Mouse (Mus musculus) kidney, embryonic 16.5 days (tissue): ENCODE measurements around the gene Ccdc159. TPM values are rescaled to one million over a fixed set of nuclear protein-coding genes. Genes with fewer than 3 reads are reported as not detected.
A peak's percentile ranks its signal among the peaks of the same experiment; 100 is the strongest.

Experiments used
- ATAC-seq: fragments of 200-750 bp; cut with Nextera tagmentation; 2 replicates; pipeline ENCODE4 v1.8.0; 2017; ENCODE audit warnings: moderate TSS enrichment; ENCODE audit not compliant: low FRiP score, low TSS enrichment
- H3K27ac ChIP-seq: fragments of 300-500 bp; sonication (generic); 2 replicates; pipeline ENCODE4 v1.5.1; 2014; ENCODE audit warnings: low read length
- H3K27me3 ChIP-seq: fragments of 300-500 bp; sonication (generic); 2 replicates; pipeline ENCODE4 v1.6.1; 2014; ENCODE audit warnings: low read length, control low read depth, mixed read lengths; ENCODE audit not compliant: insufficient read depth
- H3K36me3 ChIP-seq: fragments of 300-500 bp; sonication (generic); 2 replicates; pipeline ENCODE4 v1.6.1; 2014; ENCODE audit warnings: low read length, control low read depth, mixed read lengths; ENCODE audit not compliant: insufficient read depth
- H3K4me1 ChIP-seq: fragments of 300-500 bp; sonication (generic); 2 replicates; pipeline ENCODE4 v1.6.1; 2014; ENCODE audit warnings: low read length, control low read depth, mixed read lengths; ENCODE audit not compliant: insufficient read depth
- H3K4me2 ChIP-seq: fragments of 300-500 bp; sonication (generic); replicated peaks from 2 replicates; pipeline ENCODE4 v1.6.1; 2014; ENCODE audit warnings: low read depth, low read length
- H3K4me3 ChIP-seq: fragments of 300-500 bp; sonication (generic); 2 replicates; pipeline ENCODE4 v1.5.1; 2014; ENCODE audit warnings: mild to moderate bottlenecking, low read length
- H3K9ac ChIP-seq: fragments of 300-500 bp; sonication (generic); replicated peaks from 2 replicates; pipeline ENCODE4 v1.6.1; 2014; ENCODE audit warnings: low read length
- H3K9me3 ChIP-seq: fragments of 300-500 bp; sonication (generic); 2 replicates; pipeline ENCODE4 v1.6.1; 2016; ENCODE audit warnings: low read length, control low read depth
- WGBS: fragments of 180-500 bp; shearing (Covaris S2); extraction: QIAGEN DNeasy Blood & Tissue Kit; methylation state at CpG from one replicate; pipeline ENCODE4 v1.1.7; 2014; 5-methylcytosine and 5-hydroxymethylcytosine counted together
- polyA plus RNA-seq: library from polyadenylated mRNA; unstranded; fragments of >200 nt; fragmentation: Nextera tagmentation; extraction: Ambion mirVana; gene quantifications from 2 replicates; pipeline ENCODE4 v1.2.1, GENCODE M21; 2015

The Ccdc159 gene
- polyA plus RNA-seq, 1 experiment from 2014 or later, result 5.4 TPM

DNA sequence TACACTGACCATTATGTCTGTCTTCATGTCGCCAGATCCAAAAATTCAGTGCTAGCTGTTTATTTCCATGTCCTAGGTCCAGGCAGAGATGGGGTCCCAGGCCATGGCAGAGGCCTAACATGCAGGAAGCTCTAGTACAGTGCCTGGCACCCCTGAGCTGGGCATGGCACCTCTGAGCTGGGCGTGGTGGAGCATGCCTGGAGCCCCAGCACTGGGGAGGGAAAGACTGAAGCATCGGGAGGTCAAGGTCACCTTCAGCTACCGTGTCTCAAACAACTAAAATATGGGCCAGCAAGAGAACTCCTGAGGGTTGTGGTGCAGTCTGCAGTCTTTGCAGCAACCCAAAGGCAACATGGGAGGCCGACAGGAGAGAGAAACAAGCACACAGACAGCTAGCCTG, 31.1 kb downstream of the Ccdc159 start:
- 77% methylated on average over 5 of the region's 5 CpGs for WGBS
- Histone ChIP-seq H3K4me2 (no peak overlapping the region), H3K9me3 (no peaks in the 10 kb centered on the region), H3K4me1 (peaks cover 43% of the 10 kb centered on the region), H3K27ac (no peak overlapping the region), H3K4me3 (no peak overlapping the region), H3K36me3 (peaks cover 7% of the 10 kb centered on the region; the same call in 1 of the 2 replicates), H3K27me3 (peaks cover 10% of the 10 kb centered on the region; the same call in 1 of the 2 replicates), H3K9ac (no peak overlapping the region)
- no peak for ATAC-seq

DNA sequence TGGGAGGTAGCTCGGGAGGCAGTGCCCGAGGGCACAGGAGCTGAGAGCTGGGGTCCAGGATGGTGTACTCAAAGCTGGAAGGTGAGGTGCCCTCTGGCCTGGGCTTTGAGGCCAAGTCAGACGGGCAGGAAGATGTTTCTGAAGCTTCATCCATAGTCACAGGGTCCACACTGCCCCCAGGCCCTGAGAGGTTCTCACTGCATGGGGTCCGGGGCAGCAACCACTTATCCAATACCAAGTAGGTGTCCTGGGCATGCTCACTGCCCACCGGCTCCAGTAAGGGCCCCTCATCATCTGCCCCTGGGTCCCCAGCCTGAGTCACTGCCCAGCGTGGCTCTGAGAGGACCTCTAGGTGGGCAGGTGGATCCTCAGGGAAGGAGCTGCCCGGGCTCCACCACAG, 32.0 kb downstream of the Ccdc159 start:
- no peak overlapping the region for H3K9ac ChIP-seq
- no peak overlapping the region for H3K4me2 ChIP-seq
- 84% methylated on average over 7 of the region's 7 CpGs for WGBS
- peaks cover 7% of the 10 kb centered on the region; the same call in 1 of the 2 replicates for H3K36me3 ChIP-seq
- H3K27ac ChIP-seq, result no peak overlapping the region
- peaks cover 10% of the 10 kb centered on the region; the same call in 1 of the 2 replicates for H3K27me3 ChIP-seq
- peaks cover 49% of the 10 kb centered on the region for H3K4me1 ChIP-seq
- no peak for ATAC-seq
- H3K4me3 ChIP-seq, result no peak overlapping the region
- H3K9me3 ChIP-seq, result no peaks in the 10 kb centered on the region

DNA sequence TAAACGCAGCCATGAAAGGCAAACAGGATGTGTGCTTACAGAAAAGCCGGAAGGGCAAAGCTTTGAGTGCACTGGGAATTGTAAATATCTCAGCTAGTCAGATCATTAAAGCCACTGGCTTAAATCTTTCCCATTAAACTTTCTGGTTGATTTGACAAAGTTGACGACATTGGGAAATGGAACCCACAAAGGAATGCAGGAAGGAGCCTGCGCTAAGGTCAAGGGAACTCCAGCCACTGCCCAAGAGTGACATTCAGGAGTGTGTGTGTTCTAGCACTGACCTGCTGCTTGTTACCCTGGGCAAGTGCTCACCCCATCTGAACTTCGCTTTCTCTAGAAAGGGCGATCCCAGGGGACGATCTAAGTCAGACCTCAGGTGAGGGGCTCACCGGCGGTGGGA, 32.9 kb downstream of the Ccdc159 start:
- peaks cover 10% of the 10 kb centered on the region; the same call in 1 of the 2 replicates for H3K27me3 ChIP-seq
- peaks cover 49% of the 10 kb centered on the region for H3K4me1 ChIP-seq
- peak overlapping the region; percentile 93 for H3K4me2 ChIP-seq
- H3K36me3 ChIP-seq, result peaks cover 7% of the 10 kb centered on the region; the same call in 1 of the 2 replicates
- peak overlapping the region; percentile 35; the same call in 1 of the 2 replicates for H3K9ac ChIP-seq
- peak overlapping the region; percentile 13; the same call in 1 of the 2 replicates for H3K4me3 ChIP-seq
- WGBS, result 31% methylated on average over 9 of the region's 9 CpGs
- peak overlapping the region; percentile 69; the same call in 1 of the 2 replicates for H3K27ac ChIP-seq
- ATAC-seq, result no peak
- no peaks in the 10 kb centered on the region for H3K9me3 ChIP-seq

DNA sequence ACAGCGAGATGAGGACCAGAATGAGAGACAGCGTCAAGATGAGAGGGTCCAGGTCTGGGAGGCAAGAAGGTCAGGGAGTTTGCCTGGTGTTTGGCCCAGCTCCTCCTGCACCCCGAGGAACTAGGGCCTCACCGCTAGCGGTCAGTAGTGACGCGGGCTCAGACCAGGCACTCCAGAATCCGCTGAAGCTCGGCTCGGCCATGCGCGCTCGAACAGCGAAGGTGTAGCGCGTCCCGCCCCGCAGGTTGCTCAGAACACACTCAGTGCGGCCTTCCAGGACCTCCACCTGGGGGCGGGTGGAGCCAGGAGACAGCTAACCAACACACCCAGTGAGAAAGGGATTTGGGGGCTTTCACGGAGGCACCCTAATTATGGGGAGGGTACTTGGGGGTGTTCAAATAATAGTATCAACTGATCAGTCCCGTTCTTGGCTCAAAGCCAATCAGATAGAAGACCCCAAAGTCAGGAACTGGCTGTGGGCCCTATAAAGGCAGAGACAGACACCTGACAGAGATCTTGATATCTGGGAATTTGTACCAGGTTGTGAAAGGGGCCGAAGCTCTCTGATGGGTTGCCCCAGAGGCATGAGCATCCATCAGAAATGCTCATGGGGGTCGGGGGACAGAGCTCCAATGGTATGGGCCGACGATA, 33.4 kb downstream of the Ccdc159 start:
- no peak for ATAC-seq
- Histone ChIP-seq H3K27me3 (peaks cover 10% of the 10 kb centered on the region; the same call in 1 of the 2 replicates), H3K4me2 (peak overlapping the region; percentile 93), H3K9ac (peak overlapping the region; percentile 35; the same call in 1 of the 2 replicates), H3K27ac (peak overlapping the region; percentile 69; the same call in 1 of the 2 replicates), H3K4me3 (peak overlapping the region; percentile 15; the same call in 1 of the 2 replicates), H3K36me3 (peaks cover 7% of the 10 kb centered on the region; the same call in 1 of the 2 replicates), H3K4me1 (peaks cover 49% of the 10 kb centered on the region), H3K9me3 (no peaks in the 10 kb centered on the region)
- 8% methylated on average over 26 of the region's 26 CpGs for WGBS

DNA sequence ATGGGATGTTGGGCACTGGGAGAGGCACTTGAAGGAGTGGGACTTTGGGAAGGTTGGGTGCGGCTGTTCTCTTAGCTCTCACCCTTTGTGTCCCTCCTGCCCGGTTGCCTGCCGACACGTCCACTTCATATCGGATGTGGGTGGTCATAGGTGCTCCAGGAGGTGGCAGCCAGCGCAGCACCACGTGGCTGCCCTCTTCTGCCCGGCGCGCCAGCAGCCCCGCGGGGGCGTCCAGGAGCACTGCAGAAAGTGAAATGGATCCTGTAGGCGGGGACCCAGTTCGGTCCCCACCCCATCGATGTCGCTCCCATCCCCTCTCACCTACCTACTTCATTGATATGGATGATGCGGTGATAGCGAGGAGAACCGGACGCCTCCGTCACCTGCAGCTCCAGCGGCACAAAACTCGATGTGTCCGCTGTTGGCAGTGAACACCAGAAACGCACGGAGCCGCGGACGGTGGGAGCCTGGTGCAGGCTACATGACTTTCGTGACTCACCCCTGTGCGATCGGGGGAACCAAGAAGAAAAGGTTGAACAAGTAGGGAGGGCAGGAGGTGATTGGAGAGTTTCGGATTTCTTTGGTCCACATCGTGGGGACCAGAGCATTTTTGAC, 34.2 kb downstream of the Ccdc159 start:
- H3K9ac ChIP-seq, result 0 out of 2 replicates have a peak overlapping the region, but pooled peaks have one; percentile 64
- 2% methylated on average over 35 of the region's 35 CpGs for WGBS
- peaks cover 45% of the 10 kb centered on the region for H3K4me1 ChIP-seq

DNA sequence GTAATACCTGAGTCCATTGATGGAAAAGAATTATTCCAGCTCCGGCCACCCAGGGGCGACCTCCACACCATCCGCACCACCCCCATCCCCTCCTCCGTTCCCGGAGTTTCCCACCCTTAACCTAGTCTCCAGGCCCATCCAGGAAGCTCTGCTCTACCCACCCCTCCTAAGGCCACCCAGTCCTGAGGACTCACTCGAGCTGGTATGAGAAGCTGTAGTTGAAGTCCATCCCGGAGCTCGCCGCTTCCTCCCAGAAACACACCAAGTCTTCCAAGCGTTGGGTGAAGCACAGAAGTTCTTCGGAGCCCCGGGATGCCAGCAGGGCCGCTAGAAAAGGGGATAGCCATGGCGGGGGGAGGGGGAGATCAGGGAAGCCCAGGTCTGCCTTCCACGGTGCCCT, 34.7 kb downstream of the Ccdc159 start:
- H3K27me3 ChIP-seq, result peaks cover 10% of the 10 kb centered on the region; the same call in 1 of the 2 replicates
- peak overlapping the region; percentile 56 for H3K4me3 ChIP-seq
- peak overlapping the region; percentile 93 for H3K4me2 ChIP-seq
- H3K9ac ChIP-seq, result peak overlapping the region; percentile 64
- peaks cover 7% of the 10 kb centered on the region; the same call in 1 of the 2 replicates for H3K36me3 ChIP-seq
- H3K9me3 ChIP-seq, result no peaks in the 10 kb centered on the region
- 0% methylated on average over 15 of the region's 15 CpGs for WGBS
- no peak overlapping the region for H3K27ac ChIP-seq
- peaks cover 43% of the 10 kb centered on the region for H3K4me1 ChIP-seq
- peak; percentile 21; the same call in 1 of the 2 replicates for ATAC-seq

More for the DNA sequence above, 34.2 kb downstream of the Ccdc159 start:
- Histone ChIP-seq H3K9me3 (no peaks in the 10 kb centered on the region), H3K27ac (no peak overlapping the region), H3K27me3 (peaks cover 10% of the 10 kb centered on the region; the same call in 1 of the 2 replicates), H3K4me2 (peak overlapping the region; percentile 93), H3K36me3 (peaks cover 7% of the 10 kb centered on the region; the same call in 1 of the 2 replicates), H3K4me3 (peak overlapping the region; percentile 56)
- no peak for ATAC-seq

DNA sequence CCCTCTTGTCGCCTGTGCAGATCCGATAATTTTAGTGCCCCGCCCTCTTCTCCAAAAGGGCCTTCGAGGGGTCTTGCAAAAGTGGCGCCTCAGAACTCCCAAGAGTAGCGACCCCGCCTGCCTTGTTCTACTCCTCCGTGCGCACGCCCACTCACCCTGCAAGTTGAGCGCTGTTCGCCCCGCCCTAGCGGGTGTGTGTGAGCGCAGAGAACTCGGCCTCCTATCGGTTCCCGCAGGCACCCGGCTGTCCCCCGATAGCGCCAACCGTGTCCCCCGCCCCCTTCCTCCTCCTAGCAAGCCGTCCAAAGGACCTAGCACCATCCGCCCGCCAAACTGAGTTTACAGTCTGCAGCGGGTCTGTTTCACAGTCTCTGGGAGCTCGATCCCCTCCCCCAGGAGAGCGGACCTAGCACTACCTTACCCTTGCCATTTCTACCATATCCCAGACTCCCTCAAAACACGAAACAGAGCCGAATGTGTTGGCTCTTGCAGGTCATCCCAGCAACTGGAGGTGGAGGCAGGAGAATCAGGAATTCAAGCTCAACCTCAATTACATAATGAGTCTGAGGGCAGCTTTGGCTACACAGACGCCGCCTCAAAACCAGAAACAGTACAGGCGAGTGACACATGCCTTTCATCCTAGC, 35.3 kb downstream of the Ccdc159 start:
- Histone ChIP-seq H3K36me3 (peaks cover 7% of the 10 kb centered on the region; the same call in 1 of the 2 replicates), H3K9ac (peak overlapping the region; percentile 64), H3K4me2 (peak overlapping the region; percentile 93), H3K9me3 (no peaks in the 10 kb centered on the region), H3K4me1 (peaks cover 43% of the 10 kb centered on the region), H3K27me3 (peaks cover 10% of the 10 kb centered on the region; the same call in 1 of the 2 replicates), H3K27ac (0 out of 2 replicates have a peak overlapping the region, but pooled peaks have one; percentile 15), H3K4me3 (peak overlapping the region; percentile 56)
- peak; percentile 79 for ATAC-seq
- 4% methylated on average over 34 of the region's 34 CpGs for WGBS

DNA sequence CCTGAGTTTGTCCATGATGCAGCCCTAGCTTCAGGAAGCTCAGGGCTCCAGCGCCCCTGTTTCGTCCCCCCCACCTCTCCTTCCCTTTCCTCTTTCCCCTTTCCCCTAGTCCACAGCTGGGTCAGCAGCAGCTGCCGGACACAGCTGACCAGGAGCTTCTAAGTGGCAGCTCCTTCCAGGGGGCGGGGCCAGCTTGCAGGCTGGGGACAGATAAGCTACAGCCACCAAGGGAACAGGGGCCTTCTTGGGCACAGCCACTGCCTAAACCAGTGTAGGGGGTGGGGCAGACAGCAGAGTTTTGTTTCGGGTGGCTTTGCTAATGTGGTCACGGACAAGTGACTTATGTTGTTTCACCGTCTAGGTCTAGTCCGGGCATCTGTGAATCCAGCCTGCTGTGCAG, 36.1 kb downstream of the Ccdc159 start, which contains the start of gene Epor:
Epor (minus strand) TSS at position 90 of the 400 bp plus-strand sequence.
- H3K9ac ChIP-seq, result peak within 1 kb of the TSS; percentile 64
- WGBS, result 9% methylated on average over 8 of the region's 8 CpGs
- 0 out of 2 replicates have a peak within 1 kb of the TSS, but pooled peaks have one; percentile 15 for H3K27ac ChIP-seq

DNA sequence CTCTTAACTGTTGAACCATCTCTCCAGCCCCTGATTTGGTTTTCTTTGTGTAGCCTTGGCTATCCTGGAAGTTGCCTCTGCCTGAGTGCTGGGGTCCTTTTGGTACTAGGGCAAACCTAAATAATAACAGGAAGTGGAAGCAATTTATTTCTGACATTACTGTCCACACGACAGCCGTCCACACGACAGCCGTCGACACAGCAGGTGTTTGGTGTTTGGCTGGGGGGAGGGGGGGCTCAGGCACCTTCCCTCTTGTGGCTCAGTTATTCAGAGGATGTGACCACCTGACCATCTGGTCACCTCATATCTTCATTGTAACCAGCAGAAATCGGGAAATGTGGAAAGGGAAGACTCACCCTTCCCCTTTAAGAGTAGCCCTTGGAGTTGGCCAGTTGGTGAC, 41.6 kb downstream of the Ccdc159 start:
- H3K4me1 ChIP-seq, result 0 out of 2 replicates have a peak, but pooled peaks cover under 1% of the 10 kb centered on the region
- no peak overlapping the region for H3K4me3 ChIP-seq
- WGBS, result 46% methylated on average over 6 of the region's 6 CpGs
- no peaks in the 10 kb centered on the region for H3K9me3 ChIP-seq
- H3K4me2 ChIP-seq, result no peak overlapping the region
- H3K36me3 ChIP-seq, result peaks cover 4% of the 10 kb centered on the region; the same call in 1 of the 2 replicates
- no peak for ATAC-seq
- no peaks in the 10 kb centered on the region for H3K27me3 ChIP-seq
- H3K27ac ChIP-seq, result no peak overlapping the region
- no peak overlapping the region for H3K9ac ChIP-seq

More for the DNA sequence above, 36.1 kb downstream of the Ccdc159 start, which contains the start of gene Epor:
- Histone ChIP-seq H3K27me3 (peaks cover 10% of the 10 kb centered on the region; the same call in 1 of the 2 replicates), H3K4me1 (peaks cover 43% of the 10 kb centered on the region), H3K9me3 (no peaks in the 10 kb centered on the region), H3K4me3 (peak within 1 kb of the TSS; percentile 56), H3K36me3 (0 out of 2 replicates have a peak, but pooled peaks cover 3% of the 10 kb centered on the region), H3K4me2 (peak within 1 kb of the TSS; percentile 93)
- peak; percentile 37 for ATAC-seq
